Mouse (Mus musculus): ENCODE measurements around the gene Tubb3. TPM values are rescaled to one million over a fixed set of nuclear protein-coding genes. Genes with fewer than 3 reads are reported as not detected.
"Not testable (repeated sequence)": the region's sequence is repeated elsewhere in the genome, so short reads cannot be mapped to it uniquely, and the experiment has no call there.

Gene Tubb3
- polyA plus RNA-seq, 1 experiment = 0.97 TPM

GRCm38 (mm10) chr8:123412560-123413170 lies 1.4 kb downstream of the Tubb3 start:
- no peak for DNase-seq (ENCODE audit: low read depth)

DNA sequence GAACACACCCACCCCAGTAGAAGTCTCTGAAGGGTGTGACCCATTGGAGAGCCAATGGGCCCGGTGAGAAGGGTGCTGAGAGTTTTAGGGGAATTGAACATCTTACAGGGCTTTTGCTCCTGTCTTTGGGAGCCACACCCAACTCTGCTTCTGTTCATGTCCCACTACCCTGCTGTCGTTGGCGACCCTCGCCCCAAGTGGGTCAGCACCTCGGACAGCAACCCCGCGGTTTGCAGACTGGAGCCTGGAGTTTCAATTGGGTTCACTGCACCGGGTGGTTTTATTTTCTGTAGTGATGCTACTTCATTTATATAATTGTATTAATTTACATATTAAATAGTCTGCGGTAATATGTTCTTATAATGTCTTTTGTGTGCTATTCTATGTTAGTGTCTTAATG lies 3.0 kb downstream of the Tubb3 start:
- DNase-seq (ENCODE audit: low read depth) = no peak

DNA sequence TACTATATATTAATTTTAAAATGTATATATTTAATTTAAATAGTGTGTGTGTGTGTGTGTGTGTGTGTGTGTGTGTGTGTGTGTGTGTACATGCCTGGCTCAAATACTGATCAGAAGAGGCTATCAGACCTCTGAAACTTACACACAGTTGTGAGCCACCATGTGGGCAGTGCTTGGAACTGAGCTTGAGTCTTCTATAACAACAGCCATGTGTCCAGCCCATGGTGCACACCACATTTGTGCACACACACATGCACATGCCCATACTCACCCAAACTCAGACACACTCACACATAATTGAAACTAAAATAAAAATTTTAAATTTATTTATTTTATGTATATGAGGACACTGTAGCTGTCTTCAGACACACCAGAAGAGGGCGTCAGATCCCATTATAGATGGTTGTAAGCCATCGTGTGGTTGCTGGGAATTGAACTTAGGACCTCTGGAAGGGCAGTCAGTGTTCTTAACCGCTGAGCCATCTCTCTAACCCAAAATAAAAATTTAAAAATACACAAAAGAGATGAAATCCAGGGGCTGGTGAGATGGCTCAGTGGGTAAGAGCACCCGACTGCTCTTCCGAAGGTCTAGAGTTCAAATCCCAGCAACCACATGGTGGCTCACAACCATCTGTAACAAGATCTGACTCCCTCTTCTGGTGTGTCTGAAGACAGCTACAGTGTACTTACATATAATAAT lies 3.9 kb downstream of the Tubb3 start:
- not testable (repeated sequence) for DNase-seq (ENCODE audit: low read depth)

GRCm38 (mm10) chr8:123415967-123416943 lies 5.0 kb downstream of the Tubb3 start:
- DNase-seq (ENCODE audit: low read depth) = no peak

DNA sequence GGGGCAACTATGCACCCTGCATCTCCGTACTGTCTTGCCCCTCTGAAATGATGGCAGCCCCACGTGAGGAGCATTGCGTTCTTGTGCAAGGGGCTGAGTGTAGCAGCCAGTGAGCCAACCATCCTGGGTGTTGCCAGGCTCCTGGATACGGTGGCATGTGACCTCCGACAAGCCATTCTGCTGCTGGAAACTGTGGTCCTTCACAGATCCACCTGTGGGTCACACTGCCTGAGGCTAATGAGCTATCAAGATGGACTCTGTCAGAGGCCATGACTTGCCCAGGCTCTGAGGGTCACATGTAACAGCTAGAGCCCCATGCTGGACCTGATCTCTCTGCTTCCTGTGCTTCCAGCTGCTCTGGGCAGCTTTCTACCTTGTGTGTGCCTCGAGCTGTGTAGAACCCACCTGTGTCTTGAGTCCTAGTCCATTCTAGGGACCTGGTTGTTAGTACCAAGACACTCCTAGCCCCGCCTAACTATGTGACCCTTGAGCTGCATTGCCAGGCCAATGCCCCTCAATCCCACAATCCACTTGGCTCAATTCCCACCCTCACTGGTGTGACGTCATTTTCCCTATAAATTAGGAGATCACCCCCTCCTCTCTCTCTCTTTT lies 5.8 kb downstream of the Tubb3 start:
- no peak for DNase-seq (ENCODE audit: low read depth)

DNA sequence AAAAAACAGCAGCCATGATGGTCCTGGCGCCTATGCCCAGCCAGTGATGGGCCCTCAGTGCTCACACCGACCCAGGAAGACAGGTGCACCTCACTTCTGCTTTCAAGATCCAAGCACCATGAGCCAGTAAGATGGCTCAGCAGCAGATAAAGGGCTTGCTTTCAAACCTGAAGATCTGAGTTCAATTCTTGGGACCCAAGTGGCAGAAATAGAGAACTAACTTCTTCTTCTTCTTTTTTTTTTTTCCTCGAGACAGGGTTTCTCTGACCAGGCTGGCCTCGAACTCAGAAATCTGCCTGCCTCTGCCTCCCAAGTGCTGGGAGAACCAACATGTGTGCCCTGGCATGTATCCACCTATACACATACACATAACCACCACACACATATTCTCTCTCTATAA lies 8.5 kb downstream of the Tubb3 start:
- DNase-seq (ENCODE audit: low read depth) = no peak

DNA sequence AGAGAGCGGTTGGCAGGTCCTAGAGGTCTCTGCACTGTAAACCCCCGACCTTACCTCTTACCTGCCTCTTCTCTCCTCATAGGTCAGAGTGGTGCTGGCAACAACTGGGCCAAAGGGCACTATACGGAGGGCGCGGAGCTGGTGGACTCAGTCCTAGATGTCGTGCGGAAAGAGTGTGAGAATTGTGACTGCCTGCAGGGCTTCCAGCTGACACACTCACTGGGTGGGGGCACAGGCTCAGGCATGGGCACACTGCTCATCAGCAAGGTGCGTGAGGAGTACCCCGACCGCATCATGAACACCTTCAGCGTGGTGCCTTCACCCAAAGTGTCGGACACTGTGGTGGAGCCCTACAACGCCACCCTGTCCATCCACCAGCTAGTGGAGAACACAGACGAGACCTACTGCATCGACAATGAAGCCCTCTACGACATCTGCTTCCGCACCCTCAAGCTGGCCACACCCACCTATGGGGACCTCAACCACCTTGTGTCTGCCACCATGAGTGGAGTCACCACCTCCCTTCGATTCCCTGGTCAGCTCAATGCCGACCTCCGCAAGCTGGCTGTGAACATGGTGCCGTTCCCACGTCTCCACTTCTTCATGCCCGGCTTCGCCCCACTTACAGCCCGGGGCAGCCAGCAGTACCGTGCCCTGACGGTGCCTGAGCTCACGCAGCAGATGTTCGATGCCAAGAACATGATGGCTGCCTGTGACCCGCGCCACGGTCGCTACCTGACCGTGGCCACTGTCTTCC lies 9.5 kb downstream of the Tubb3 start:
- no peak for DNase-seq (ENCODE audit: low read depth)

- no peak for DNase-seq (ENCODE audit: low read depth)
Measured at GRCm38 (mm10) chr8:123421325-123421724, 10.1 kb downstream of the Tubb3 start.

DNA sequence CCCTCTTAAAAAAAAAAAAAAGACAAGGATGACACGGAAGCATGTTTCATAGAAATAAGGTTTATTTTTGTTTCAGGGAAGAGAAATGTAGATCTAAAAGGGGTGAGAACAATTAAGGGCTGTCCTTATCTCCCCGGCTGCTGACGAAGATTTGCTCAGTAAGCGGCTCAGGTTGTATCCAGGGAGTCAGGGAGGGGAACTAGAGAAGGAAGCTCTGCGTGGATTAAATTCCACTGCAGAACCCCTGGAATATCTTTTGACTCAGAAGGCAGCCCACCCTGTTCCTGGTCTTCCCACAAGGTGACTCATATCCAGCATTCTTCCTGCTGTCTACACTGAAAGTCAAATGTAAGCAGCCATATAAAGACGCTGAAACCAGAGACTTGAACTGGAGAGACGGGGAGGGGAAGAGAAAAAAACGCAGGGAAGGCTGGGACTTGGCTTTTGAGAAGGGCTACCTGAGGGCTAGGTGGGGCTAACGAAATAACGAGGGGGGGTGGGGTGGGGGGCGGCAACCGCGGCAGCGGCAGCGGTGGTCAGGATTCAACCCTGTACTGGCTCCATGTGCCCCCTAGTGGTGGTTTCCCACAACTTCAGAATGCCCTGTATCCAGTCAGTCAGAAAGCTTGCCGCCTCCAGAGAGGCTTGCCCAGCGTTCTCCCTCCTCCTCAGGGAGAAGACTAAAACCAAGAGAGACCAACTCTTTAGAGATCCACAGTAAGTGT lies 11.0 kb downstream of the Tubb3 start:
- no peak for DNase-seq (ENCODE audit: low read depth)

DNA sequence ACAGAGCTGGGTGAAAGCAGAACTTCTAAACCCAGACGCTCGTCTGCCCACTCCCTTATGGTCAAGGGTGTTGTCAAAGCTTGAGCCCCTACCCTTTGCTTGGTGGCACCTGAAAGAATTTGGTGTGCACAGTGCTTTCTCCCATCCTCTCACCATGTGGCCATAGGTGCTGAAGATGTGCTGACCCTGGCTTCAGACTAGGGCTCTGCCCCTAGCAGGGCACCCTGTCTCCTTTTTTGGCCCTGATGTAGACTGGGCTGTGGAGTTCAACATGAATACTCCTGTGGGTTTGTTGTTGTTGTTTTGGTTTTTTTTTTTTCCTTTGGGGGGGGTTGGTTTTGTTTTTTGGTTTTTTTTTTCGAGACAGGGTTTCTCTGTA lies 11.5 kb downstream of the Tubb3 start:
- no peak for DNase-seq (ENCODE audit: low read depth)

GRCm38 (mm10) chr8:123423441-123423840 lies 12.2 kb downstream of the Tubb3 start, which contains the start of gene Def8:
Def8 (plus strand) TSS chr8:123423527.
- DNase-seq (ENCODE audit: low read depth) = no peak

DNA sequence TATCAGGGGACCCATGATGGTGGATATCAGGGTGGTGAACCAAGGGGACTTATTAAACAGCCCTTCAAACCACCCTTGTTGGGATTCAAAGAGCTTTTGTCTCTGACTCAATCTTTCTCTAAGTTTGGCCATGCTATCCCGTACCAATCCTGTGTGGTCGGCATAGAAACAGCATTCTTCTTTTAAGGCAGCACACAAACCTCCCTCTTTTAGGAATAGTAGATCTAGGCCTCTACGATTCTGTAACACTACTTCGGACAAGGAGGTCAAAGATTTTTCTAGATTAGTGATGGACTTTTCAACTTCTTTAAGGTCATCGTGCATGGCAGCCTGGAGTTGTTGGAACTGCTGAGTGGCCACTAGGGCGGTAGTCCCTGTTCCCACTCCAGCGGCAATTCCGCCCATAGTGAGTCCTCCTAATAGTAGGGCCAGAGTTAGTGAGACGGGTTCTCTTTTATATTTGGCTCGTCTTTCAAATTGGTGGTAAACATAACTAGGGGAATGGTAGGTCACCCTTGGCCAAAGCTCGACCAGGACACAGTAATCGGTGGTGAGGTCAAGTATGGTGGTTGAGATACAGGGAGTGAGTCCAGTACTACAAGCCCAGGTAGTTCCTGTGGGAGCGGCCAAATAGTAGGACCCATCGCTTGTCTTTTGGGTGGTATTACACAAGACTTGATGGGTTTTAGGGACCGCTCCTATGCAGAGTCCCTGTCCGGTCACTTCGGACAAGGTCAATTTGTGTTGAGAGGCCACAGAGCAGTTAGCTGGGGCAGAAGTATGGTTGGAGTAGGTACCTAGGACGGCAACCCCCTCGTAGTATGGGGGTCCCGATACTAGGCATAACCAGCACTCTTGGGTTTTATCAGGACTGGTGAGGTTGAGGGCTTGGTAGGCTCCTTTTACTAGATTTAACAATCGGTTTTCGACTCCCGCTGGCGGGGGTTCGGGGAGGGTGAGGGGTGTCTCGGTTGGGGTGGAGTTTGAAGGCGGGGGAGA lies 15.6 kb downstream of the Tubb3 start:
- no peak for DNase-seq (ENCODE audit: low read depth)

DNA sequence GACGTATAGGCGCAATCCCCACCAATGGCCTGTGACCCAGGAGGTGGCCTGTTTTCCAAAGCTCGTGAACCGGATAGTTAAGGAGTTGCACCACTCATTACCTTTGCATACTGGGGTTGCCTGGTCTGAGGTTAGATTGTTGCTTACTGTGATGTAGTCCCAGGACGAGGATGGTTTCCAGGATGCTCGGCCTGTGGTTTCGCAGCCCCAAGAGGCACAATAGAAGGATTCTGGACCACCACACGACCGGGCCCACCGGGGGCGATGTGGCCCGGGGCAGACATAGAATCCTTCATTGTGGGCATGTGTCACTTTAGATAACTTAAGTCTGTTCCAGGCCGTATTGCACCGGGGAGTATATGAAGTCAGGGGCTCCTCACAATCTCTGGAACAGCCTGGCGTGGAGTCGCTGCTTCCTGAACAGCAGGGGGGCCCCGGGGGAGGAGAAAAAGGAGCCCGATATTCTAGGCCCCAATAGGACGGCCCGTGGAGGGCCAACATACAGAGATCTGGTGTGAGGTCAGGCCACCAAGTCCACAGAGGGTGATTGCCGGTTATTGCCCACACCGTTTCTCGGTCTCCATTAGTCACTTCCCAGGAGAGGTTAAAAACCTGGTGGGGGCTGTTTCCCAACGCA lies 16.5 kb downstream of the Tubb3 start:
- no peak for DNase-seq (ENCODE audit: low read depth)

- no peak for DNase-seq (ENCODE audit: low read depth)
Measured at GRCm38 (mm10) chr8:123428343-123428893, 17.2 kb downstream of the Tubb3 start.

GRCm38 (mm10) chr8:123428939-123429721 lies 17.9 kb downstream of the Tubb3 start:
- no peak for DNase-seq (ENCODE audit: low read depth)

GRCm38 (mm10) chr8:123429722-123430013 lies 18.4 kb downstream of the Tubb3 start:
- not testable (repeated sequence) for DNase-seq (ENCODE audit: low read depth)

DNA sequence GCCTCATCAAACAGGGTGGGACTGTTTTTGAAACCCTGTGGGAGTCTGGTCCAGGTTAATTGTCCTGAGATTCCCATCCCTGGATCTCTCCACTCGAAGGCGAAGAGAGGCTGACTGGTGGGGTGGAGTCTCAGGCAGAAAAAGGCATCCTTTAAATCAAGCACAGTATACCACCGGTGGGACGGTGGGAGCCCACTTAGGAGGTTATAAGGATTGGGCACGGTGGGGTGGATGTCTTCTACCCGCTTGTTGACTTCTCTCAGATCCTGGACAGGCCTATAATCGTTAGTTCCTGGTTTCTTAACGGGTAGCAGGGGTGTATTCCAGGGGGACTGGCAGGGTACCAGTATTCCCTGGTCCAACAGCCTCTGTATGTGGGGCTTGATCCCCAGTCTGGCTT lies 19.7 kb downstream of the Tubb3 start:
- DNase-seq (ENCODE audit: low read depth) = not testable (repeated sequence)

Measured in gonadal fat pad, adult 2 months (tissue).